Mouse (Mus musculus) natural killer cell, adult 2 months (primary cell): Measurements from ENCODE around the gene Faf2.
A peak's percentile ranks its signal among the peaks of the same experiment; 100 is the strongest.

ENCODE experiments used
- DNase-seq, 2 experiments: peaks; one replicate each; pipeline ENCODE4 v3.0.0; 2022; ENCODE audit warnings: low spot score in 2 of 2

The Faf2 gene

DNA sequence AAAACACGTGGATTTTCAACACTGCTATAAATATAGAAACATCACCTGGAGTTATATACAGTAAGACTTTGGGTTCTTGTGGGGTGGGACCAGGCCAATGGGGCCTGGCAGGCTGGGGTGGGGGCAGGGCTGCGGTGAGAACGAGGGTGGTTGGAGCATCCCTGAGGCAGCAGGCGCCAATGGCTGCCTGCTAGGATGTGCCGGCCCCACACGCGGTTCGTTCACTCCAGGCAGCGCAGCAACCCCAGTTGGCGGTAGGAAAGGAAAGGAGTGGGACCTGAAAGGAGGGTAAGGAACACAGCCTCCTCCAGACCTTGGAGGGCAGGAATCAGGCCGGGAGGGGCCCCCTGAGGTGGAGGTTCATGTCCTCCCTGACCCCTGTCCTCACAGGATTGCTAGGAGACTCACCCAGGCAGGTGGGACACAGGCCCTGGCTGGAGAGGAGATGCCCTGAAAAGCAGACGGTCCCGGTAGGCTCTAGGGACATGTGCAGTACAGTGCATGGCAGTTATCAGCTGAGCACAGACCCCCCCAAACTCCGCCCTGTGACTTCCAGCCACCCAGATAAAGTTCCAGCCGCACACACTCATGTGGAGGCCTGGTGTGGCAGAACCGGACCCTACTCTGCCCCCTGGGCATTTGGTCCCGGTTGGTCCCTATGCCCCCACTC is 58.7 kb downstream of the Faf2 start:
- no peak for DNase-seq

DNA sequence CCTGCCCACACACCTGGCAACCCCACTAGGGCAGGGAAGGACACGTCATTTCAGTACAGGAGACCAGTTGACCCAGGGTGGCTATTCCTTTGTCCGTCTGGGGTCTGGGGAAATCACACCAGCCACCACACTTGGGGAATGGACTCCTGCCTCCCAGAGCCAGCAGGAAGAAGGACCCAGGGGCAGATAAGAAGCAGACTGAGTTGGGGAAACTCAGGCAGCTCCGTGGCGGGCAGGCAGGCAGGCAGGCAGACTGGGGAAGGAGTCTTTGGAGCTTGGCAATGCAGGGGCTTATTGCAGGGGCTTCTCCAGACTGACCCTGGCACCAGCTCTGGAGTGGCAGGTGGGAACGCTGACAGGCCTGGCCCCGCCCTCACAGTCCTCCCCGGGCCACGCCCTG is 59.7 kb downstream of the Faf2 start:
- no peak for DNase-seq

GRCm38 (mm10) chr13:54683301-54683700 is 61.7 kb downstream of the Faf2 start:
- no peak for DNase-seq

GRCm38 (mm10) chr13:54684140-54684896 is 62.7 kb downstream of the Faf2 start:
- no peak for DNase-seq

DNA sequence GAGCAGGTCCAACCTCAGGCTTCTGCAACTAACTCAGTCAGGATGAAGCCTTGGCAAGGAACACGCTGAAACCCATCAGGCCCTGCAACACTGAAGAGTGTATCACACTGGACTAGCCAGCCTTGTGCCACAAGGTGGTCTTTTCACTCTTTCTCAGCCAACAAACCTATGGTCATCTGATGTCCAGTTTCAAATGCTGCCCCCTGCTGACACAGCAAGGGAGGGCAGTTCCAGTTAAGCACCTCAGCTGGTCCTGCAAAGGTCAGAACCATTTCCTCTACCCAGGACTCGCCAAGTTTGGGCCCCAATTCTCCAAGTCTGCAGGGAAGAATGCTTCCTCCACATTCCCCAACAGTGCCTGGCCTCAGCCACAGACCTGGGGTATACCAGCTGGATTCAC is 63.6 kb downstream of the Faf2 start:
- peak; percentile 28 to 41 for DNase-seq

DNA sequence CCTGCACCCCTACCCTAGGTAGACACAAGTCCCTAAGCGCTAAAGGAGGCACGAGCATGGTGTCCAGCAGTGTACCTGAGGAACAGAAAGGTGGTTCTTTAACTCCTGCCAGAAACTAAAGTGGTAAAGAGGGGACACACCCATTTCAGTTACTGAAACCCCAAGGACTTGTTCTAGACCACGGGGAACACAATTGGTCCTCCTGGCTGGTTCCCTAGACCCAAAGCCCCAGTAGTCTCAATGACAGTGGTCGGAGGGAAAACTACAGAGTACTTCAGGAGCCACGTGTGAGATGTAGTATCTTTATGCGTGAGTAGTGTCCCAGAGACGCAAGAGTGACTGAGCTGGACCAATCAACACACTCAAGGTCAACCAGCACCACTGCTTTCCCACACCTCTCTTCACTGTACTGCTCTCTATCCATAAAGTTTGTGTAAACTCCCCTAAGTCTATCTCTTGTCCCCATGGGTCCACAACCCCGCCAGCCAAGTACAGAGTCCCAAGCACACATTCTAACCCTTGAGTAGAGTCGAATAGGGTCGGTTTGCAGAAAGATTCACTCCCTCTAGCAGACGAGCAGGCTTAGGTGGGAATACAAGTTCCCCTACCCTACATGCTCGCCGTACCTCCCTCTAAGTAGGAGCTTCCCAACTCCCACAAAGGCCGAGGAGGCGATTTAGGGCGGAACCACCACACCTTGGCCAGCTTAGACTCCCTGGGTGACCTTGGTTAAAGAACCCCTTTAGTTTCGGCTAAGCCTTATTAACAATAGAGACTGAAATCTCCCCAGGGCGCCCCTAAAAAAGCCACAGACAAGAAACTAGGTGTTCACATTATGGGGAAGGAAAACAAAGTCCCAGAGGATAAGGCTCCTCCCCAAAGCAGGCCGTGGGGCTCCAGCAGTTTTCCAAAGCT is 64.8 kb downstream of the Faf2 start:
- no peak for DNase-seq

DNA sequence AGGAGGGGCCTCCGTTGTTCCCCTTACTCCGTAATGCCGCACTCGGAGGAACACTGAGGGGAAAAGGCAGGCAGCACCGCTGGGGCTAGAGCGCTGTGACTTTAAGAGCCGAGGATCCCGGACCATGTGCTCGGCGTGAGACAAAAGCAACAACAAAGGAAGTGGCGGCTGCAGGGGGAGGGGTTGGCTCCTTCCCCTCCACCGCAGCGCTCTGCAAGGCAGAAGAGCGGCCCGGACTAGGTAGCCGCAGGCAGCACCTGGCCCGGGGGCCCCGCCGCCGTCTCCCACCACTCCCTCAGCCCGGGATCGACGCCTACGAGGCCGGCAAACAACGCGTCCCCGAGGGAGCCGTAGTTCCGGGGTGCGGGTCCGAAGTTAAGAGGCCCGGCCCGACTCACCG is 65.5 kb downstream of the Faf2 start:
- DNase-seq: peak; percentile 81 to 86

GRCm38 (mm10) chr13:54687575-54688424 is 66.2 kb downstream of the Faf2 start:
- DNase-seq: peak; percentile 98

DNA sequence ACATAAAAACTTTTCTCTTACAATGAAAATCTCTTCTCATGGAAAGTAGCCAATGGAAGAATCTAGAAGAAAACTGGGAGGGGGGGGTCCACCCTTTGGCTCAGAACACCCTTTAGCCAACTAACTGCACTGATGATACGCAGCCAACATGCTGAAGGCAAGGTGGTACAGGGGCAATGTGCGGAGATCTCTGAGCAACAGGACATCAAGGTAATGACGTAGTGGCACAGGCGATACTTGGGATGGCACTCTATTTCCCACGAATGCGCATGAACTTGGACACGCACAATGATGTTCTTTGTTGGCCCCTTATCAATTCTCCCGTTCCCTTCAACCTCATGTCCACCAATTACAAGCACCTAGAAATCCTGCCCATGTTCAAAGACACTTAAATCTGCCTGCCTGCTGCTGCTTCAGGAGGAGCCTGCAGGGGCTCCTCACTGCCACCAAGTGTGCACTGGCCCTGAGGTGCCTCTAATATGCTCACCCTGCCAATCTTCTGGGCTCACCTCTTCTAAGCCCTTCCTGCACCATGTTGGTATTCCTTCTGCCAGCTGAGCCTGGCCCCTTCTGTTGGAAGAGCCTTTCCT is 68.7 kb downstream of the Faf2 start:
- DNase-seq: no peak

DNA sequence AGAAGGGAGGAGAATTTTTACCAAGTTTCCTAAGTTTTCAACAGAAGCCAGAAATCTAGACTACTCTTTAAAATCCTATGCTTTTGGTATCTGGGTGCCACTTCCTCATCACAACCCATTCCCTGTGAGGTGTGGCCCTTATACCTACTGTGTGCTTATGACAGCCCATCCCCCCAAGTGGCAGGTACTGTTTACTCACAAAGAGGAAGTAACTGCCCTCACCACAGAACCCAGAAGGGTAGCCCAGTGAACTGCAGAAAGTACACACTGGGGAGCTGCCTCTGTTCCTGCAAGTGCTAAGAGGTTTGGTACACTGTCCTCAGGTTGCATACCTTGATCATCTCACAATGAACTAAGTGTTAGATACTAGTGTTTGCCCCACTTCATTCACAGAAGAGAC is 70.2 kb downstream of the Faf2 start:
- DNase-seq: peak; percentile 51 to 75

- peak in 1 of 2 experiments; percentile 20 for DNase-seq
Observed at GRCm38 (mm10) chr13:54692711-54693557, 71.3 kb downstream of the Faf2 start.

- peak; percentile 99 for DNase-seq
Observed at GRCm38 (mm10) chr13:54693558-54694347, 72.2 kb downstream of the Faf2 start, which contains the start of gene Rnf44. Gene Rnf44 (minus strand): TSS chr13:54693907.

DNA sequence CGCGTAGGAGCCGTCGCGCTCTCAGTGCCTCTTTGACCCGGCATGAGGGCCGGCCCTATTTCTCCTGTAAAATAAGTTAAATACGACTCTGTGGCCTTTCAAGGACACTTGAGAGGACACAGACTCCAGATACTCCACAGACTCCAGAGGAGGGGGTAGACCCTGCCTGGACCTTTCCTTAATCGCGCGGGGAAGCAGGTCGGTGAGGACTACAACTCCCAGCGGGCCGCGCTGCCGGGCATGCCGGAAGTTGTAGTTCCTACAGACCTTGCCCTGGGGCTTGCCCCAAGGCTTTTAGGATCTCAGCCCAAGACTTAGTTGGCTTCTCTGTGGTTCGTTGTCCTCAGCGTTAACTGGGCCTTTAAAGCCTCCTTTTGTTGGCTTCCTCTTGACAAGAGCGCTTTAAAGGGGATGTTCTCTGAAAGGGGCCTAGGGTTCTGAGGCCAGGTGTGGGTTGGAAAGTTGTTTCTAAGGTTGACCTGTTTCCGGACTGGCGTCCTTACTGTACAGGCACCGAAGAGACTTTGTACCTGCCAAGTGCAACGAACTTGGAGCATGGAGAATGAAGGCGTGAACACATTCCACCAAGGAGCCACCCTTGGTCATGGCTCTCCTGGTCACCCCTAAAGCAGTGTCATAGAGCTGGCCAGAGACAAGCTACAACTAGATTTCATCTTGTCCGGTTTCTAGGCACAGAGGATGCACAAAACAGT is 72.9 kb downstream of the Faf2 start:
- DNase-seq: peak; percentile 87 to 89

GRCm38 (mm10) chr13:54695479-54696230 is 74.1 kb downstream of the Faf2 start:
- no peak for DNase-seq

- DNase-seq: no peak
Observed at GRCm38 (mm10) chr13:54701243-54701642, 79.7 kb downstream of the Faf2 start, which contains the start of gene Cdhr2. Gene Cdhr2 (plus strand): TSS chr13:54701461.

DNA sequence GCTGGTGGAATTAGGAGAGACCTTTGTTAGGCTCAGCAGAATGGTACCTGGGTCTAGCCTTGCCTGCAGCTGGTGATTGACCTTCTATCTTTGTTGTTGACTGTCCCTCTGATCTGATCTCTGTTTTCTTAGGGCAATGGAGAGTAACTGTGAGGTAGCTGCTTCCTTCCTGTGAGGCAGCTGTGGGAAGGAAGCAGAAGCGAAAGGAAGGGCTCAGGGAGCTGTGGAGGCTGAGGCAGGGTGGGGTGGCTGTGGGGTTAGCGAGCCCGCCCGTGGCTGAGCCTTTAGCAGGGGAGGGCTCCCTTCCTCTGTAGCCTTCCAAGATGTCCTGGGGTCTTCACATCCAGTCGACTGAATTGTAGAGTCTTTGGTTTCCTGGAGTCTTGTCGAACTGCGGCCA is 80.9 kb downstream of the Faf2 start:
- no peak for DNase-seq

GRCm38 (mm10) chr13:54704890-54705289 is 83.3 kb downstream of the Faf2 start:
- DNase-seq: no peak

DNA sequence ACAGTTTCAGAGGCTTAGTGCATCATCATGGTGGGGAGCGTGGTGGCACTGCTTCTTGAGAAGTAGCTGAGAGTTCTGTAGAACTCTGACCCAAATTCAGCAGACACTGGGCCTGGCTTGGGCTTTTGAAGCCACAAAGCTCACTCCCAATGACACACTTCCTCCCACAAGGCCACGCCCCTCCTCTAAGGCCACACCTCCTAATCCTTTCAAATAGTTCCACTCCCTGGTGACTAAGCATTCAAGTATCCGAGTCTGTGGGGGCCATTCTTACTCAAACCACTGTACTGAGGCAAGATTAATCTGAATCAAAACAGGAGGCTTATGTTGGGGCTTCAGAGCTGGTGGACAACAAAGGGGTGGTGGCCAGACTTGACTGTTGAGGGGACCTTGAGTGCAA is 89.3 kb downstream of the Faf2 start:
- DNase-seq: no peak
